Mouse (Mus musculus): ENCODE results near the gene Tk2. TPM values are rescaled to one million over a fixed set of nuclear protein-coding genes. Genes with fewer than 3 reads are reported as not detected.

Gene Tk2
- total and polyA plus RNA-seq, 2 experiments: 16.6 to 18.8 TPM

DNA sequence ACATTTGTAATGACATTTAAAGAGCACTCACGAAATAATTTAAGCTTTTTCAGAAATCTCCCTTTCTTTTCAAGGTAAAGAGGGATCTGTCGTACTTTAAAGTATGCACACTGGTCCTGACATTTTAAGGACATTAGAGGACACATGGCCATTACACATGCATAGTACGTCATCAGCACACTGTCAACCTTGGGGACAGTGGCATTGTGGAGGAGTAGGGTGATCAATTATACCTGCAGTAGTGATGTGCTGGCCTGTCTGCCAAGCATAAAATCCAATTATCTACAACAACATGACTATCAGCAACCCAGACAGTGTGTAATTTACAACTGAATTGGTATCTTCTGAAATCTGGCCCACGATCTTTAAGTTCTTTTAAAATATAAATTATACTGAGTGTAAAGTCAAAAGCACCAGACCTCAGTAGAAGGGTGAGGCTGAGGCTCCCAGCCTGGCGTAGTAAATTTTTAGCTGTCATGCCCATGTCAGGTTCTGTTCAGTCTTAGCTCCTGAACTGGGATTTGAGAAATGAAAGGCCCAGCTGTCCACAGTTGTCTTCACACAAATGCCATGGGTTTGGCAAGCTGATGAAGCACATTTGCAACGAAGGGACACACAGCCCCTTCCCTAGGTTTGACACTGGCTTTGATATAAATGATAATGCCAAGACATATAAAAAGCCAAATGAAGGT is 57.4 kb downstream of the Tk2 start:
- Histone ChIP-seq H3K27me3 (ENCODE audit: control insufficient read depth, insufficient read depth, low read length) (no peaks in the 10 kb centered on the region), H3K27ac (replicated peaks; ENCODE audit: insufficient read depth, low read depth, low read length) (no peak overlapping the region), H3K4me1 (ENCODE audit: control insufficient read depth, insufficient read depth, low read length) (no peaks in the 10 kb centered on the region), H3K4me3 (ENCODE audit: insufficient read depth, low read depth, low read length) (no peak overlapping the region), H3K9ac (ENCODE audit: low read depth, low read length) (no peak overlapping the region), H3K36me3 (ENCODE audit: control insufficient read depth, insufficient read depth, low read length) (no peaks in the 10 kb centered on the region), H3K79me2 (ENCODE audit: control insufficient read depth, insufficient read depth, low read length) (no peaks in the 10 kb centered on the region)
- DNase-seq (ENCODE audit: extremely low read depth, low read depth, low spot score): no peak
- TF ChIP-seq CTCF (IDR thresholded peaks at IDR 0.05; ENCODE audit: low read depth, low read length): no peak
- no peak for TF ChIP-seq POLR2A (IDR thresholded peaks at IDR 0.05; ENCODE audit: extremely low read depth, insufficient read depth, low read length)
- 77% methylated on average over 6 of the region's 6 CpGs for WGBS

DNA sequence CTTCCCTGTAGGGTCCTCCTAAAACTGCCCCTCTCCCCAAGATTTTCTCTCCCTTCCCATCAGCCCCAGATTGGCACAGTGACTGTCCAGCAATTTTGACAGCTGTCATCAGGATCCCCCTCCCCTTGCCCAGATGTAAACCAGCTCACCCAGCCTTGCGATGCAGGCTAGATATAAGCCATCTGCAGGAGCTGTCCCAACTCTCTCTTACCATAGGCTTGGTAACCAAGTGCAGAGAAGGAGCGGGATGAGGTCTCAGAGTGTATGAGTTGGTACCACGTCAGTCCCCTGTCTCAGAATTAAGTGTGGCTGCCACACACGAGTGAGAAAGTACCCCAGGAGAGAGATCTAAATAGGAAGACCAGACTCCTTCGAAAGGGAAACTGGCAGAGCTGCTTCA is 59.9 kb downstream of the Tk2 start:
- WGBS: 69% methylated on average over 5 of the region's 5 CpGs
- DNase-seq (ENCODE audit: extremely low read depth, low read depth, low spot score): no peak

DNA sequence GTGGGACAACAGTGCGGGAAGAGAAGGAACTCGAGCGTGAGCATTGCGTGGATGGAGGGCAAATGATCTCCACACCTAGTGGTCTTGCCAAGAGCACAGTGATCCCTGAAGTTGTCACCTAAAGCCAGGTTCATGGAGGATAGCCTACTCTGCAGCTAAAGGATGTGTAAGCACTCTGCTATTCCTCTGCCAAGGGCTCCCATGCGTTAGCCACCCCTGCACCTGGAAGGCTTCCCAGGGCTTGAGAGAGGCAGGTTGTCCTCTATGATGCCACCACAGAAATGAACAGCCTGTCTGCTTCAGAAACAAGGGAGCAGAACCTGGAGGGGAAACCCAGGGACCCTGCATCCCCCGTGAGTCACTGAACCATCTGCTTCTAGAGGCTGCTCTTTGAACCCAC is 60.7 kb downstream of the Tk2 start:
- H3K4me3 ChIP-seq (ENCODE audit: insufficient read depth, low read depth, low read length): no peak overlapping the region
- no peak for DNase-seq (ENCODE audit: extremely low read depth, low read depth, low spot score)
- TF ChIP-seq POLR2A (IDR thresholded peaks at IDR 0.05; ENCODE audit: extremely low read depth, insufficient read depth, low read length): no peak
- no peak for TF ChIP-seq CTCF (IDR thresholded peaks at IDR 0.05; ENCODE audit: low read depth, low read length)
- no peak overlapping the region for H3K9ac ChIP-seq (ENCODE audit: low read depth, low read length)
- no peaks in the 10 kb centered on the region for H3K79me2 ChIP-seq (ENCODE audit: control insufficient read depth, insufficient read depth, low read length)
- no peaks in the 10 kb centered on the region for H3K27me3 ChIP-seq (ENCODE audit: control insufficient read depth, insufficient read depth, low read length)
- no peak overlapping the region for H3K27ac ChIP-seq (replicated peaks; ENCODE audit: insufficient read depth, low read depth, low read length)
- H3K36me3 ChIP-seq (ENCODE audit: control insufficient read depth, insufficient read depth, low read length): no peaks in the 10 kb centered on the region
- 80% methylated on average over 6 of the region's 6 CpGs for WGBS
- H3K4me1 ChIP-seq (ENCODE audit: control insufficient read depth, insufficient read depth, low read length): no peaks in the 10 kb centered on the region

More for the DNA sequence above, 59.9 kb downstream of the Tk2 start:
- Histone ChIP-seq H3K27ac (replicated peaks; ENCODE audit: insufficient read depth, low read depth, low read length) (no peak overlapping the region), H3K27me3 (ENCODE audit: control insufficient read depth, insufficient read depth, low read length) (no peaks in the 10 kb centered on the region), H3K79me2 (ENCODE audit: control insufficient read depth, insufficient read depth, low read length) (no peaks in the 10 kb centered on the region), H3K4me3 (ENCODE audit: insufficient read depth, low read depth, low read length) (no peak overlapping the region), H3K4me1 (ENCODE audit: control insufficient read depth, insufficient read depth, low read length) (no peaks in the 10 kb centered on the region), H3K36me3 (ENCODE audit: control insufficient read depth, insufficient read depth, low read length) (no peaks in the 10 kb centered on the region), H3K9ac (ENCODE audit: low read depth, low read length) (no peak overlapping the region)
- TF ChIP-seq POLR2A (IDR thresholded peaks at IDR 0.05; ENCODE audit: extremely low read depth, insufficient read depth, low read length): no peak
- no peak for TF ChIP-seq CTCF (IDR thresholded peaks at IDR 0.05; ENCODE audit: low read depth, low read length)

DNA sequence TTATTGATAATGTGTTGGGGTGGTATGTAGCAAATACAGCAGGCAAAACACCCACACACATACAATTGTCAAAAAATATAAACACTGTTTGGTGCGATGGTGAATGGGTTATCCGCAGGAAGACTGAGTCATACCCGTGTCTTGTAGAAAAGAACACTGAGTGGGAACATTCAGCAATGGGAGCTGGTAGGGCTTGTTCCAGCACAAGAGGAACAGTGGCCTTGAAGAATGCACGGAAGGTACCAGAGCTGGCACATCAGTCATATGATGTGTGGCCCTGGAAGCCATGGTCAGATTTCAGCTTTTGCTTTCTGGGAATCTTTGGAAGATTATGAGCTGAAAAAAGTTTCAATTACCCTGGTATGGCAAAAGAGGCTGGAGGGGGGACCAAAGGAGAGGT is 61.5 kb downstream of the Tk2 start:
- no peak overlapping the region for H3K27ac ChIP-seq (replicated peaks; ENCODE audit: insufficient read depth, low read depth, low read length)

DNA sequence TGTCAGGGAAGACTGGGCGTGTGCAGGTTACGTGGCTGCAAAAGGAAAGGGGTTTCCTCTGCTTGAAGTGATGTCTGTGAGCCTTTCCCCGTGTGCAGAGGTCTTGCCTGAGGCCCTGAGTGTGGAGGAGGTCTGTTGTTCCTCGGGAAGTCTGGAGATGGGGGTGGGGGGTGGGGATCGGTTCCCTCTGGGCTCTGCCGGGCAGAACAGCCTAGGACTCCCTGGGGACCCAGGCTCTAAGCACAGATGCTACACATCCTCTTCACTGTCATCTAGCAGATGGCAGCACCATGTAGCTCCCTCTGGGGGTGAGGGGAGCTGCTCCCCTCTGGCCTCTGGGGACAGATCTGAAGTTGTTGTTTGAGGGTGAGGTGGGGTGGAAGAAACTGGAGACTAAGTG is 63.5 kb downstream of the Tk2 start:
- no peaks in the 10 kb centered on the region for H3K27me3 ChIP-seq (ENCODE audit: control insufficient read depth, insufficient read depth, low read length)
- WGBS: 47% methylated on average over 6 of the region's 6 CpGs
- no peaks in the 10 kb centered on the region for H3K36me3 ChIP-seq (ENCODE audit: control insufficient read depth, insufficient read depth, low read length)
- no peak overlapping the region for H3K4me3 ChIP-seq (ENCODE audit: insufficient read depth, low read depth, low read length)
- no peak overlapping the region for H3K9ac ChIP-seq (ENCODE audit: low read depth, low read length)
- TF ChIP-seq CTCF (IDR thresholded peaks at IDR 0.05; ENCODE audit: low read depth, low read length) (no peak), POLR2A (IDR thresholded peaks at IDR 0.05; ENCODE audit: extremely low read depth, insufficient read depth, low read length) (no peak)
- no peaks in the 10 kb centered on the region for H3K79me2 ChIP-seq (ENCODE audit: control insufficient read depth, insufficient read depth, low read length)
- H3K4me1 ChIP-seq (ENCODE audit: control insufficient read depth, insufficient read depth, low read length): no peaks in the 10 kb centered on the region
- H3K27ac ChIP-seq (replicated peaks; ENCODE audit: insufficient read depth, low read depth, low read length): no peak overlapping the region
- DNase-seq (ENCODE audit: extremely low read depth, low read depth, low spot score): no peak

More for the DNA sequence above, 61.5 kb downstream of the Tk2 start:
- no peak overlapping the region for H3K9ac ChIP-seq (ENCODE audit: low read depth, low read length)
- H3K4me3 ChIP-seq (ENCODE audit: insufficient read depth, low read depth, low read length): no peak overlapping the region
- TF ChIP-seq CTCF (IDR thresholded peaks at IDR 0.05; ENCODE audit: low read depth, low read length): no peak
- TF ChIP-seq POLR2A (IDR thresholded peaks at IDR 0.05; ENCODE audit: extremely low read depth, insufficient read depth, low read length): no peak
- WGBS: 75% methylated on average over 4 of the region's 4 CpGs
- no peaks in the 10 kb centered on the region for H3K4me1 ChIP-seq (ENCODE audit: control insufficient read depth, insufficient read depth, low read length)
- no peaks in the 10 kb centered on the region for H3K36me3 ChIP-seq (ENCODE audit: control insufficient read depth, insufficient read depth, low read length)
- no peaks in the 10 kb centered on the region for H3K27me3 ChIP-seq (ENCODE audit: control insufficient read depth, insufficient read depth, low read length)
- H3K79me2 ChIP-seq (ENCODE audit: control insufficient read depth, insufficient read depth, low read length): no peaks in the 10 kb centered on the region
- DNase-seq (ENCODE audit: extremely low read depth, low read depth, low spot score): no peak

DNA sequence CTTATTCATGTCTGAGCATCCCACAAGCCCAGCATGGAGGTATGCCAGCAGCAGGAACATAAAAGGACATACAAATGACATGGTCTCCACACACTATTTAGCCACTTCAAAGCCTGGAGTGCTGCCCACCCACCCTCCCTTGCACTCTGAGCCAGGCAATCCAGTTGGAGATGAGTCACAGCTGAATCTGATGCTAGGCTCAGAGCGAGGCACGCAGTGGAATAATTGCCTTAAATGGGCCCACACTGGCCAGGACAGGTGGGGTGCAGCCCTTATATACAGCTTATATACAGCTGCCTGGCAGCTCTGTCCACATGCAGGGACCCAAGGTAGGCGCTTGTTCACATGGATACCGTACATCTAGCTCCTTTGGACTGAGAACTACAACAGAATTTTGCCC is 71.3 kb downstream of the Tk2 start:
- DNase-seq (ENCODE audit: extremely low read depth, low read depth, low spot score): no peak
- WGBS: 80% methylated on average over 4 of the region's 4 CpGs
- Histone ChIP-seq H3K27ac (replicated peaks; ENCODE audit: insufficient read depth, low read depth, low read length) (no peak overlapping the region), H3K36me3 (ENCODE audit: control insufficient read depth, insufficient read depth, low read length) (no peaks in the 10 kb centered on the region), H3K4me1 (ENCODE audit: control insufficient read depth, insufficient read depth, low read length) (no peaks in the 10 kb centered on the region), H3K79me2 (ENCODE audit: control insufficient read depth, insufficient read depth, low read length) (no peaks in the 10 kb centered on the region), H3K9ac (ENCODE audit: low read depth, low read length) (no peak overlapping the region), H3K4me3 (ENCODE audit: insufficient read depth, low read depth, low read length) (no peak overlapping the region), H3K27me3 (ENCODE audit: control insufficient read depth, insufficient read depth, low read length) (no peaks in the 10 kb centered on the region)
- TF ChIP-seq CTCF (IDR thresholded peaks at IDR 0.05; ENCODE audit: low read depth, low read length): no peak
- no peak for TF ChIP-seq POLR2A (IDR thresholded peaks at IDR 0.05; ENCODE audit: extremely low read depth, insufficient read depth, low read length)

Other genes starting within 250 kb of the Tk2 start
- gene Cdh5, start 146.9 kb downstream of the Tk2 start, total RNA-seq (2014; rRNA removed): 14.9 and 16.6 TPM in 2 replicates
- 14.9 and 21.5 TPM in 2 replicates for gene Cdh5, start 146.9 kb downstream of the Tk2 start, polyA plus RNA-seq (2012; rRNA removed)
- gene Bean1, start 78.1 kb downstream of the Tk2 start, total RNA-seq (2014; rRNA removed): not detected in 2 replicates
- gene Bean1, start 78.1 kb downstream of the Tk2 start, polyA plus RNA-seq (2012; rRNA removed): not detected in 2 replicates
- 1.9 and 2.1 TPM in 2 replicates for gene Cklf, start 2.3 kb upstream of the Tk2 start, total RNA-seq (2014; rRNA removed)
- gene Cklf, start 2.3 kb upstream of the Tk2 start, polyA plus RNA-seq (2012; rRNA removed): 1.4 and 2.0 TPM in 2 replicates
- not detected in 2 replicates for gene Cmtm2a, start 44.6 kb upstream of the Tk2 start, total RNA-seq (2014; rRNA removed)
- gene Cmtm2a, start 44.6 kb upstream of the Tk2 start, polyA plus RNA-seq (2012; rRNA removed): not detected in 2 replicates
- gene Gm45711, start 61.5 kb upstream of the Tk2 start, total RNA-seq (2014; rRNA removed): not detected in 2 replicates
- not detected in 2 replicates for gene Gm45711, start 61.5 kb upstream of the Tk2 start, polyA plus RNA-seq (2012; rRNA removed)
- gene Cmtm1, start 61.6 kb upstream of the Tk2 start, total RNA-seq (2014; rRNA removed): not detected in 2 replicates
- gene Cmtm1, start 61.6 kb upstream of the Tk2 start, polyA plus RNA-seq (2012; rRNA removed): not detected in 2 replicates
- gene Gm11020, start 73.0 kb upstream of the Tk2 start, total RNA-seq (2014; rRNA removed): not detected in 2 replicates
- not detected in 2 replicates for gene Gm11020, start 73.0 kb upstream of the Tk2 start, polyA plus RNA-seq (2012; rRNA removed)
- gene Cmtm2b, start 73.7 kb upstream of the Tk2 start, total RNA-seq (2014; rRNA removed): not detected in 2 replicates
- gene Cmtm2b, start 73.7 kb upstream of the Tk2 start, polyA plus RNA-seq (2012; rRNA removed): not detected in 2 replicates
- 6.3 and 8.1 TPM in 2 replicates for gene Cmtm3, start 90.9 kb upstream of the Tk2 start, total RNA-seq (2014; rRNA removed)
- 12.1 and 24.6 TPM in 2 replicates for gene Cmtm3, start 90.9 kb upstream of the Tk2 start, polyA plus RNA-seq (2012; rRNA removed)
- 9.8 and 15.2 TPM in 2 replicates for gene Cmtm4, start 147.2 kb upstream of the Tk2 start, total RNA-seq (2014; rRNA removed)
- 10.0 and 12.7 TPM in 2 replicates for gene Cmtm4, start 147.2 kb upstream of the Tk2 start, polyA plus RNA-seq (2012; rRNA removed)
- gene Dync1li2, start 194.5 kb upstream of the Tk2 start, total RNA-seq (2014; rRNA removed): 13.8 and 15.4 TPM in 2 replicates
- gene Dync1li2, start 194.5 kb upstream of the Tk2 start, polyA plus RNA-seq (2012; rRNA removed): 5.7 and 6.3 TPM in 2 replicates